Mouse (Mus musculus) heart, postnatal 0 days (tissue): Measurements from ENCODE around the gene Acot11. TPM values are rescaled to one million over a fixed set of nuclear protein-coding genes. Genes with fewer than 3 reads are reported as not detected.
A peak's percentile ranks its signal among the peaks of the same experiment; 100 is the strongest.

Experiments
- ATAC-seq: fragments of 200-750 bp; cut with Nextera tagmentation; 2 replicates; pipeline ENCODE4 v1.8.0; 2017; ENCODE audit warnings: low read depth, moderate number of reproducible peaks, moderate library complexity; ENCODE audit not compliant: insufficient read depth
- DNase-seq: peaks from one replicate; pipeline ENCODE4 v3.0.0-alpha.2; 2016; ENCODE audit warnings: low spot score
- H3K27ac ChIP-seq: fragments of 300-500 bp; sonication (generic); 2 replicates; pipeline ENCODE4 v1.5.1; 2014; ENCODE audit warnings: low read depth, mild to moderate bottlenecking
- H3K27me3 ChIP-seq: fragments of 300-500 bp; sonication (generic); 2 replicates; pipeline ENCODE4 v1.6.1; 2014; ENCODE audit warnings: low read length, mixed read lengths; ENCODE audit not compliant: control insufficient read depth, insufficient read depth
- H3K36me3 ChIP-seq: fragments of 300-500 bp; sonication (generic); replicated peaks from 2 replicates; pipeline ENCODE4 v1.6.1; 2014; ENCODE audit warnings: low read length, mixed read lengths; ENCODE audit not compliant: control insufficient read depth, insufficient read depth
- H3K4me1 ChIP-seq: fragments of 300-500 bp; sonication (generic); 2 replicates; pipeline ENCODE4 v1.6.1; 2014; ENCODE audit warnings: antibody characterized with exemption; ENCODE audit not compliant: control insufficient read depth, insufficient read depth
- H3K4me2 ChIP-seq: fragments of 300-500 bp; sonication (generic); 2 replicates; pipeline ENCODE4 v1.6.1; 2014; ENCODE audit warnings: low read depth, mild to moderate bottlenecking, low read length, moderate library complexity
- H3K4me3 ChIP-seq: fragments of 300-500 bp; sonication (generic); 2 replicates; pipeline ENCODE4 v1.5.1; 2014; ENCODE audit warnings: low read depth, low read length
- H3K9ac ChIP-seq: fragments of 300-500 bp; sonication (generic); replicated peaks from 2 replicates; pipeline ENCODE4 v1.6.1; 2014; ENCODE audit warnings: low read depth, low read length, mixed read lengths
- H3K9me3 ChIP-seq: fragments of 300-500 bp; sonication (generic); replicated peaks from 2 replicates; pipeline ENCODE4 v1.6.1; 2016; ENCODE audit warnings: low read length; ENCODE audit not compliant: control insufficient read depth
- CTCF ChIP-seq: IDR thresholded peaks from 2 replicates; pipeline ENCODE4 v1.5.1; 2016; ENCODE audit warnings: antibody characterized with exemption, control low read depth, low read depth
- EP300 ChIP-seq: IDR thresholded peaks from 2 replicates; pipeline ENCODE4 v1.6.1; 2016; ENCODE audit warnings: antibody characterized with exemption, low read depth
- WGBS: fragments of 180-500 bp; shearing (Covaris S2); extraction: QIAGEN DNeasy Blood & Tissue Kit; methylation state at CpG from one replicate; pipeline ENCODE4 v1.1.7; 2014; 5-methylcytosine and 5-hydroxymethylcytosine counted together
- polyA plus RNA-seq: library from polyadenylated mRNA; unstranded; fragments of >200 nt; fragmentation: Nextera tagmentation; extraction: Ambion mirVana; gene quantifications from 2 replicates; pipeline ENCODE4 v1.2.1, GENCODE M21; 2015
- total RNA-seq: library from RNA; depleted of rRNA; stranded (reverse); fragments of >200 nt; gene quantifications from 2 replicates; pipeline ENCODE4 v1.2.3, GENCODE M21; 2014; ENCODE audit warnings: low replicate concordance

The Acot11 gene
- total and polyA plus RNA-seq, 2 experiments from 2014 or later, result 5.8 to 18.8 TPM

DNA sequence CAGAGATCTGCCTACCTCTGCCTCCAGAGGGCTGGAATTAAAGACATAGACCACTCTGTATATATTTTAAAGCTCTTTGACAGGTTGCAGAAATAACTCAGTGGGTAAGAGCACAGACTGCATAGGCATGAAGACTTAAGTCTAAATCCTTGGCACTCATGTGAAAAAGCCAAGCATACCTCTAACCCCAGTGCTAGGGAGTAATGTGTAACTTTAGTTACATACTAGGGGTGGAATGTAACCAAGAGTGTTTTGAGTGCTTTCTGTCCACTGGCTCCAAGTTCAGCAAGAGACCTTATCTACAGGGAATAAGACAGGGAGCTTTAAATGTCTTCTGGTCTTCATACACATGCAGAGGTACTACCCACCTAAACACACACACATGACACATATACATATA, 14.6 kb upstream of the Acot11 start:
- no peak for ATAC-seq
- Histone ChIP-seq H3K4me1 (no peaks in the 10 kb centered on the region), H3K27ac (no peak overlapping the region), H3K9me3 (no peaks in the 10 kb centered on the region), H3K27me3 (no peaks in the 10 kb centered on the region), H3K4me3 (no peak overlapping the region), H3K9ac (no peak overlapping the region), H3K4me2 (no peak overlapping the region), H3K36me3 (no peaks in the 10 kb centered on the region)
- TF ChIP-seq CTCF, result no peak
- TF ChIP-seq EP300, result no peak
- DNase-seq, result no peak

DNA sequence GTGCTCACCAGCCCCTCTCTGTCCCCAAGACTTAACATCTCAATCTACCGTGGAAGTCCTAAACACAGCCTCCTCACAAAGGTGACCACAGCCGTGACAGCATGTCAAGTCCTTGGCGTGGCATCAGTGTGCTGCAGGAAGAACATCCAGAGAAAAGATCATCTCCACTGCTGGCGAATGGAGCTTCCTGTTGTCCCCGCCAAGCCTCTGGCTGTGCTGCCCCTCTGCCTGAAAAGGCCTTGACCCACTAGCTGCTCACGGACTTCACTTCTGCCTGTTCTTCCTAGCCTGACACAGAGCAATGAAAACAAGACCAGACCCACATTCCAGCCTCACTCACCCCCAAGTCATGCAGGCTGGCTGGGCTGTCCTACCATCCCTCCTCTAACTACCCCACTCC, 13.5 kb upstream of the Acot11 start:
- Histone ChIP-seq H3K36me3 (no peaks in the 10 kb centered on the region), H3K9me3 (no peaks in the 10 kb centered on the region), H3K9ac (no peak overlapping the region), H3K4me2 (no peak overlapping the region), H3K4me1 (no peaks in the 10 kb centered on the region), H3K4me3 (no peak overlapping the region), H3K27me3 (no peaks in the 10 kb centered on the region), H3K27ac (no peak overlapping the region)
- 56% methylated on average over 6 of the region's 6 CpGs for WGBS
- ATAC-seq, result no peak
- no peak for DNase-seq
- TF ChIP-seq CTCF, result no peak
- no peak for TF ChIP-seq EP300

DNA sequence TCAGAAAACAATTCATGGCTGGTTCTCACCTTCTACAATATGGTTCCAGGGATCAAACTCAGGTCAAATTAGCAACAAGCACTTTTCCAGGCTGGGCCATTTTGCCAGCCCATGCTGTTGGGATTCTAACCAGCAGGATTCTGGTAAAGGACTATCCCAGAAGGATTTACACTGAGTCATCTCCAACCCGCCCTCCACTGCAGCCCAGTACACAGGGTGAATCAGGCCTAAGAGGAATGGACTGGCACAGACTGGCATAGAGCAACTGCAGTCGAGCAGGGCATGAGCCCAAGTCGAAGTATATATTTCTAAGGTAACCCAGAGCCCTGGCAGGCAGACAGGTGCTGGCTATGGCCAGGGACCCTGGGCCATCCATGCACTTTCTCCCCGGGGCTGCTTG, 12.2 kb upstream of the Acot11 start:
- 74% methylated on average over 4 of the region's 4 CpGs for WGBS
- H3K4me1 ChIP-seq, result no peaks in the 10 kb centered on the region
- H3K4me3 ChIP-seq, result no peak overlapping the region
- no peaks in the 10 kb centered on the region for H3K36me3 ChIP-seq
- no peak overlapping the region for H3K4me2 ChIP-seq
- DNase-seq, result no peak
- no peak overlapping the region for H3K27ac ChIP-seq
- H3K27me3 ChIP-seq, result no peaks in the 10 kb centered on the region
- TF ChIP-seq CTCF (no peak), EP300 (no peak)
- no peak for ATAC-seq
- no peaks in the 10 kb centered on the region for H3K9me3 ChIP-seq
- no peak overlapping the region for H3K9ac ChIP-seq

DNA sequence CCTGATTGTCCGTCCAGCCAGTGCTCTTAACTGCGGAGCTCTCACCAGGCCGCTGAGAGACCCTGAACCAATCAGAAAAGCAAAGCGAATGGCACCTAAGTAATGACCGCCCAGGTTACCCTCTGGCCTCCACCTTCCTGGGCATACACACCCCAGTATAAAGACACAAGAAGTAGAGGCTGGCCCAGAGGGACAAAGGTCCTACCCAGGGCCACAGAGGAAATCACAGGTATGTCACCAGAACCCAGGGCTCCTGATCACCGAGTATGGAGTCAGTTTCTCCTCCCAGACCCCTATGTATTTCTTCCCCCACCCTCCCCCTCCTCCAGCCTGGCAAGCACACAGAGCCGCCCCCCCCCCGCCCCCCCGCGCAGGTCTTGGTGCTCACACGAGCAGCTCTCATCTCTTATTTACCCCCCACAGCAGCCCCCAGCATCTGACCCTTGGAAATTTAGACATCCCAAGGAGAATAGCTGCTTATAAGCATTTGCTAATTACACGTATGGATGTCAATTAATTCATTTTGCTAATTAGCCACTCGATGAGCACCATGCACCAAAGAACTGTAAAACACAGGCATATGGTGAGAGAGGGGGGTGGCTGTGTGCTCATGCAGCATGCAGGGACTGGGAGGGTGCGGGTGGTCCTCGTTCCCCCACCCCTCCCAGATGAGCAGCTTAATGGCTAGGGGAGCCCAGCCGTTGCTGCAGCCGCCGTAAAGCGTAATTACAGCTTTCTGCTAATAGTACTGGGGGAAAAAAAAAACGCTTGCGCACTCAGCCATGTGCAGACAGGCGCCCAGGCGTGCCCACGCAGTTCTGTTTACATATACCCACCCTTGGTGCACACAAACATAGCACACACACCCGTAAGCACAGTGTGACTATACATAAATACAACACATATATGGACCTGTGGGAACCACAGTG, 10.9 kb upstream of the Acot11 start:
- ATAC-seq (no peak), DNase-seq (no peak)
- Histone ChIP-seq H3K36me3 (no peaks in the 10 kb centered on the region), H3K27ac (no peak overlapping the region), H3K27me3 (no peaks in the 10 kb centered on the region), H3K9ac (no peak overlapping the region), H3K4me1 (no peaks in the 10 kb centered on the region), H3K9me3 (no peaks in the 10 kb centered on the region), H3K4me3 (no peak overlapping the region), H3K4me2 (no peak overlapping the region)
- 78% methylated on average over 24 of the region's 25 CpGs for WGBS
- TF ChIP-seq EP300, result no peak
- no peak for TF ChIP-seq CTCF

DNA sequence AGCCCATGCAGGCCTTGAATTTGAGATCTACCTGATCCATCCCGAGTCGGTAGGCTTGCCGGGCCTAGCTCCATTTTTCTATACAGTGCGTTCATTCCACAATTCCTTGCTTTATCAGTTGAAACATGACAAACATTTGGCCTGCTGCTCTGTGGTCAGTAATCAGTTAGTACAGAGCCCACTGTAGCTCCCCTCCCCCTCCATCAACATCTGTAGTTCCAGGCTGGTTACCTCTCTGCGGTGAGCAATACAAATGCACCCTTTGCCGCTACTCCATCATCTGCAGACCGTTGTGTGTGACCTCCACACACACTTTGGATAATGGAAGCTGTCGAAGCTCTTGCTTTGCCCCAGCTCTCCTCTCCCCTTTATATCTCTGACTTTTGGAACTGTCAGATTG, 6.4 kb upstream of the Acot11 start:
- TF ChIP-seq CTCF (no peak), EP300 (no peak)
- Histone ChIP-seq H3K4me1 (no peaks in the 10 kb centered on the region), H3K27ac (no peak overlapping the region), H3K27me3 (no peaks in the 10 kb centered on the region), H3K9ac (no peak overlapping the region), H3K4me3 (no peak overlapping the region), H3K36me3 (no peaks in the 10 kb centered on the region), H3K9me3 (no peaks in the 10 kb centered on the region), H3K4me2 (no peak overlapping the region)
- DNase-seq (no peak), ATAC-seq (no peak)
- WGBS, result 86% methylated on average over 8 of the region's 8 CpGs

DNA sequence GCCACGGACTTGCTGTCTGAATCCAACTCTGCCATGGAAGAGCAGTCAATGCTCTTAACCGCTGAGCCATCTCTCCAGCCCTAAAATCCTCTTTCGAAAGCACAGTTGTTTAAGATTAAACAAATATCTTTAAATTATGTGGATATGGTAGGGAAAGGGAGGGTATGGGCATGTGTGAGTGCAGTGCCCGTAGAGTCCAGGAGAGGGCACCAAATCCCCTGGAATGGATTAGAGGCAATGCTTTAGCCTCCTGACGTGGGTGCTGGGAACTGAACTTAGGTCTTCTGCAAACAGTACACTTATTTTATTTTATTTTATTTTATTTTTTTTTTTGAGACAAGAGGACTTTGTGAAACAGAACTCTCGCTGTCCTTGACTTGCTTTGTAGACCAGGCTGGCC, 5.2 kb upstream of the Acot11 start:
- H3K27me3 ChIP-seq, result no peaks in the 10 kb centered on the region
- no peak overlapping the region for H3K9ac ChIP-seq
- 87% methylated on average over 6 of the region's 6 CpGs for WGBS
- H3K9me3 ChIP-seq, result no peaks in the 10 kb centered on the region
- H3K36me3 ChIP-seq, result no peaks in the 10 kb centered on the region
- no peak overlapping the region for H3K27ac ChIP-seq
- H3K4me3 ChIP-seq, result no peak overlapping the region
- ATAC-seq (no peak), DNase-seq (no peak)
- H3K4me2 ChIP-seq, result no peak overlapping the region
- no peak for TF ChIP-seq EP300
- peak; percentile 27; the same call in 1 of the 2 replicates for TF ChIP-seq CTCF
- H3K4me1 ChIP-seq, result 0 out of 2 replicates have a peak, but pooled peaks cover under 1% of the 10 kb centered on the region
